Mouse (Mus musculus) layer of hippocampus, adult 9-11 months (tissue): ENCODE data around the gene Grsf1.

Experiments used
- DNase-seq: peaks from one replicate; pipeline ENCODE4 v3.0.0; 2022

Gene Grsf1

DNA sequence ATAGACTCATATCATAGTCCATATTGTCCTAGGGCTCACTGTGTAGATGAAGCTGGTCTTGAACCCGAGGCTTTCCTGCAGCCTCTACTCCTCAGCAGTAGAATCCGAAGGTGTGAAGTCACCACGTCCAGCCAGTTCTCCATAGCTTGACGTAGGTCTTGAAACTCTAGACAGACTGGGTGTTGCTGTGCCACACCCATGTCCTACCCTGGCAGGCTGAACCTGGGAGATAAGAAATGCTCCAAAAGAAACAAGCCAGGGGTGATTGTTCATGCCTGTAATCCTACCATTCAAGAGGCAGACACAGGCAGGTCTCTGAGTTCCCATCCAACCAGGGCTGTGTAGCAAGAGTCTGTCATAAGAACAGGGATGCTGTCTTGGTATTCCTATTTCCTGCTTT lies 48.4 kb downstream of the Grsf1 start:
- DNase-seq: no peak

DNA sequence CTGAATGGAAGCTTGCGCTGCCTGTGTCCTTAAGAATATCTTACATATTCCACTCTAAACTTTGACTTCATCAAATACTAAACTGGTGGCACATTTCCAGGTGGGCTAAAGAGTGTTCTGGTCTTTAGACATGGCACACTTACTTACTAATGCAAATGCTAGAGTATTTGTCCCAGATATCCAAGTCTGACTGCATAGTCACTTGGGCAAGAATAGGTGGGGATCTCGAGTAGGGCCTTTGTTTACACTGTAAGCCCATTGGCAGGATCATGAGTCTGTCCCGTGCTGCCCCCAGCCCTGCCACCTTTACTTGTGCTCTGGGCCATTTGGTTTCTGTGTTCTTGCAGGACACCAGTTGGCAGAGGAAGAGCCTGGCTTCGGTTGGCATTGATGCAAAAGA lies 59.0 kb downstream of the Grsf1 start:
- no peak for DNase-seq

DNA sequence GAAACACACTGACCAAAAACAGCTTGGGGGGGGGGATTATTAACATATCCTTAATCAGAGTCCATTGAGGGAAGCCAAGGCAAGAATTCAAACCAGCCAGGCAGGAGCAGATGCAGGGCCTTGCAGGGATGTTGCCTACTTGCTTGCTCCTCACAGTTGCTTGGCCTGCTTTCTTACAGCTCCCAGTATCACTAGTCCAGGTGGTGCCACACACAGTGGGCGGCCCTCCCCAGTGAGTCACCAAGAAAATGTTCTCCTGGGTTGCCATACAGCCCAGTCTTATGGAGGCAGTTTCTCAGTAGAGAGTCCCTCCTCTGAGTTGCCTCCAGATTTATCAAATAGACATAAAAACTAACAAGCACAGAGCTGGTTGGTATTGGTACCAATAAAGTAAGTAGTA lies 61.8 kb downstream of the Grsf1 start:
- DNase-seq: peak; percentile 26
